Mouse (Mus musculus): ENCODE measurements around the gene Arhgap21.

Gene Arhgap21

DNA sequence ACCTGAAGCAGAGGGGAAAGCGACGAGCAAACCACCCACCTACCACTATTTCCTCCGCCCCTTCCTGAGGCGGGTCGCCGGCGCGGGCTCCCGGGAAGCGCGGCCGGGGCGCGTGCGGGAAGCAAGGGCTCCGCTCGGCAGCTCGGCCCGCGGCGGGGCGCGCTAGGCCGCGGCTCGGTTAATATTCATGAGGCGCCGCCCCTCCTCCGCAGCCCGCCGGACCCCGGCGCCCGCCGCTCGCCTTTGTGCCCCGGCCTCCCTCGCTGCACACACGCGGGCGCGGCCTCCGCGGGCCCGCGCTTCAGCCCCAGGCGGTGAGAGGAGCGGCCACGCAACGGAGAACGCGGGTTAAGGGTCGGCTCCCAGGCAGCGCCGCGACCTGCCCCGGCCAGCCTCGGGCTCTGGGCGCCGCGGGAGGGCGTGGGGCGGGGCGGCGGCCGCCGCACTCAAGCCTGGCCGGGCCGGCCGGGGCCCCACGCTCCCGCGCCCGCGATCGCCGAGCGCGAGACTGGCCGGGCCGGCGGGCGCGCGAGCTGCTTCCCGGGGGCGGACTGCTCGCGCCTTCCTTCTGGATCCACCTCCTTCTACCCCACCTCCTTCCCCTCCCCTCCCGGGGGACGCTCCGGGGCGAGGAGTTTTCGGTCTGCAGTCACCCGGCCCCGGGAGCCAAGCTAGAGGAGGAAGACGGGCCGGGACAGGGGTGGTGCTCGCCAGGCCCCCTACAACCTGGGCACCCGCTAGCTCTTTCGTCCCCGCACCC lies at the start of gene Arhgap21:
Gene Arhgap21 (minus strand): TSS at position 441 of the 760 bp plus-strand sequence.
- DNase-seq, result peak; percentile 41 to 47

DNA sequence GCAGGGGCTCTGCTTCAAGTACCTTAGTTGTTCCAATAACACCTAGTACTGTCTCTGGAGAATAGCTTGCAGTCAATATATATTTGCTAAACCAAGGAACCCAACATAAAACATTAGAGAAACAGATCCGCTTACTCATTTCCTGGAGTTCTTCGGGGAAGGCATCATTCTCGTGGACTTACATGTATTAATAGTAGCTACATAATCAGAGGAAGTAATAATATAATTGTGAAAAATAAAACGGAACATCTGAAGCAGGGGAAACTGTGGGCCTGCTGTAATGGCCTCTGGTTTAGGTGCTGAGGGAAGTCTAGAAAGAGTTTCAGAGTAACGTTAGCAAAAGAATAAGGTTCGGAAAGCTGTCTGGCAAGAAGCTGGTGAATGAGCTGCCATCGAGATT lies 47.9 kb upstream of the Arhgap21 start:
- no peak for DNase-seq

DNA sequence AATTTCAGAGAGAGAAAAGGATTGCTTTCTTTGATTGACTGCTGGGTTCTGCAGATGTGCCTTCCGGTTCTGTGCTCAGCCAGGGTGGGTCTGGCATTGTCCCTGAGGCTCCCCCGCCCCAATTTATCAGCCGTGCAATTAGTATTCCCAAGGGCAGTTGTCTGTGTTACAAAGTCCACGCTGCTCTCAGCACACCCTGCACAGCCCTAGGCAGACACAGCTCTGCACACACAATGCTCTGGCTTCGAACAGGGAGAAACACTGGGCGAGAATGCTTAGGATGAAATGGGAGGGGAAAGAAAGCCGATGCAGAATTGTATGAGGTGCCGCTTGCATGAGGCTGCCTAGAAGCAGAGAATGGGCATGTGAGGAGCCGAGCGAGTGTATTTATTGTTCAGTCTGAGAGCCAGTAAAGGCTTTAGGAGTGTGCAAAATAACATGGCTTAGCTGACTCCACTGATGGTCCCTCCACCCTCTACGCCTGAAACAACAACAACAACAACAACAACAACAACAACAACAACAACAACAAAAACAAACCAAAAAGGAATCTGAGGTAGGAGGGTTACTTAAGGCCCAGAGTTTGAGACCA lies 42.2 kb upstream of the Arhgap21 start:
- no peak for DNase-seq

DNA sequence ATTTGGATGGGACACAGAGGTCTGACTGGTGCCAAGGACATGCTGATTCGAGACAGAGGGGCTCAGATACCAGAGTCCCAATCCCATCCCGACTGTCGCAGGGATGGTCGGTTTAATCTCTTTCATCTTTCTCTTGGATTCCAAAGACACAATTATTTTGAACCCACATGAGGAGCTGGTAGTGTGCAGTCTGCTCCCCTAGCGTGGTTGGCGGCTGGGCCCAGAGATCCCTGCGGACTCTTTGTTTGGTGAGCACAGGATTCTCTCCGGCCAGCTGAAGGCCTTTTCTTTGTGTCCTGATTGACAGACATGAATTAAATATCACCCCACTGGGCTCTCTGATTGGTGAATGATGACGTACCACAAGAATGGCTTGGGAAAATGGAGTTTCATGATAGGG lies 41.5 kb upstream of the Arhgap21 start:
- no peak for DNase-seq

- no peak for DNase-seq
Observed at GRCm38 (mm10) chr2:21009258-21010140, 40.8 kb upstream of the Arhgap21 start.

DNA sequence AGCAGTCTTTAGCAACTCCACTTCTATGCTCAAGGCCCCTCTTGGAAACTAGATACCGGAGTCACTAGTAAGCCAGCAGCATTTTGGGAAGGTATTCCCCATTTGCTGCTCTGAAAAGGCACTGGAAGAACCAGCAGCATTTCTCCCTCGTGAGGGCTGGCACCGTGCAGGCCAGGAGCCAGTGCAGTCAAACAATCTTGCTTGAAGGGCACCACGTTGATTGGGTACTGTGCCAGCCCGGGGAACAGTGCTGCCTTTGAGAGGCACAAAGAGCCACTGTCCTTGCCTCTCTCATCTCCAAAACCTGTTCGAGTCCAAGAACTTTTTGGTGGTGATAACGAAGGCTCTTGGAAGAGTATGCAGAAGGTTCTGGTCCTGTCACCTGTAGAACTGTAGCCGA lies 33.9 kb upstream of the Arhgap21 start:
- no peak for DNase-seq

GRCm38 (mm10) chr2:21001156-21001555 lies 32.5 kb upstream of the Arhgap21 start:
- DNase-seq, result no peak

DNA sequence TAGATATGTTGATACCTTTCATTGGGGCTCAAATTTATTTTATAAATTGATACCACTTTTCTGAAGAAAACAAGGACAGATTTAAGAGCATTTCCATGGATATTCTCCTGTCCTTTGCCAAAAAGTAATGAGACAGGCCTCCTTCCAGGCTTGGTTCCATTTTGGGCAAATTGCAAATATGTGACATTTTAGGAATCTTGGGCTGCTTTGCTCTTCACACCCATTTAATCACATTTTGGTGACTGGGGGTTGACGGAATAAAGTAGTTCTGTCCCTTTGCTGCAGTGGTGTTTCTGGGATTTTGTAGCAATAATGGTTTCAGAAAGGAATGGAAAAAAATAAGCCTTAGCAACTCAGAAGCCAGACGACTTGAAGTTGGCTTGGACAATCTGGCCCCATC lies 26.9 kb upstream of the Arhgap21 start:
- DNase-seq, result no peak

DNA sequence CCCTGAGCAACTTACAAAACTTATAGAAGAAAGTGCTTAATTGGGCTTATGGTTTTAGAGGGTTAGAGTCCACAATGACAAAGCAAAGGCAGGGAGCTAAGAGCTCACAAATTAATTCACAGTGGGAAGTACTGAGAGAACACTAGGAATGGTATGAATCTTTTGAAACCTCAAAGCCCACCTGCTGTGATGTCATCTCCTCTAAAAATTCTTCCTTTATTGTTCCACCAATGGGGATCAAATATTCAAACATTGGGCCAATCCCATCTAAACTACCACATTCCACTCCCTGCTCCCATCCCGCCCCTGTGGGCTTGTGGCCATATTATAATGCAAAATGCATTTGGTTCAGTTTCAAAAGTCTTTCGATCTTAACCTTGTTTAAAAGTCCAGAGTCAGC lies 22.8 kb upstream of the Arhgap21 start:
- no peak for DNase-seq

DNA sequence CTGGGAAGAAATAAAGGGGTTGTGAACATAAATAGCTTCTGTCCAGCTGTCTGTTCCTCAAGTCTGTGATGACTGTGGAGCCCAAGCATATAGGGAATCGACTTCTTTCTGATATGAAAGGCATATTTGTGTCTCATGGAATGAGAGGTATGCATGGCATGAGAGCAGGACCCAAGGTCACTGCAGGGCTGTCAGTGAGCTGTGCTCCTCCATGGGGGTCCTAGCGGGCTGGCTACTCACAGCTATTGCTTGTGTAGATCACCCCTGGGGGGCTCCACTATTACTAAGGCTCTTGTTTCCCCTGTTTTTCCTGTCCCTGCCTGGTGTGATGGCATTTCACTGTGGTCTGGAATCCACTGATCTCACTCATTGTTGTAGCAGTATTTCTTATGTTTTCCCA lies 22.2 kb upstream of the Arhgap21 start:
- no peak for DNase-seq

GRCm38 (mm10) chr2:20990056-20990455 lies 21.4 kb upstream of the Arhgap21 start:
- no peak for DNase-seq

GRCm38 (mm10) chr2:20987822-20988221 lies 19.1 kb upstream of the Arhgap21 start:
- DNase-seq, result no peak

DNA sequence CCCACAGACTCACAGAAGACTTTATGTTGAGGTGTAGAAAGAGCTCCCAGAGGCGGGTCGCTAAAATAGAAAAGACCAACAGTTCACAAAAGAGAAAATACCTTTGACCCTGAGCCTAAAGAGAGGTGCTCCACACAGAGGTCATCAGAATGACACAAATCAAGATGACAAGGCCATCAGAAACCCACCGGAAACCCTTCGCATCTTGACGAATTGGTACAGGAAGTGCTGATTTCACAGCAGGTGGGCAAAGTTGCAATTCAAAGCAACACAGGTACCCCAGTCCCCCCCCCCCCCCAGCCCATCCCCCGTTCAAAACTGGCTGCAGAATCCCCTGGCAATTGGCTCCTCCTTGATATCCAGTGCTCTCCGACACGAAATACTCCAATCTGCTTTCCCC lies 10.0 kb upstream of the Arhgap21 start:
- no peak for DNase-seq

- DNase-seq, result no peak
Observed at GRCm38 (mm10) chr2:20977051-20977450, 8.4 kb upstream of the Arhgap21 start.

GRCm38 (mm10) chr2:20973513-20973912 lies 4.8 kb upstream of the Arhgap21 start:
- no peak for DNase-seq

- DNase-seq, result no peak
Observed at GRCm38 (mm10) chr2:20972180-20972579, 3.5 kb upstream of the Arhgap21 start.

GRCm38 (mm10) chr2:20971628-20972027 lies 2.9 kb upstream of the Arhgap21 start:
- no peak for DNase-seq

GRCm38 (mm10) chr2:20969201-20970200 lies 820 bp upstream of the Arhgap21 start:
- peak; percentile 87 to 90 for DNase-seq

DNA sequence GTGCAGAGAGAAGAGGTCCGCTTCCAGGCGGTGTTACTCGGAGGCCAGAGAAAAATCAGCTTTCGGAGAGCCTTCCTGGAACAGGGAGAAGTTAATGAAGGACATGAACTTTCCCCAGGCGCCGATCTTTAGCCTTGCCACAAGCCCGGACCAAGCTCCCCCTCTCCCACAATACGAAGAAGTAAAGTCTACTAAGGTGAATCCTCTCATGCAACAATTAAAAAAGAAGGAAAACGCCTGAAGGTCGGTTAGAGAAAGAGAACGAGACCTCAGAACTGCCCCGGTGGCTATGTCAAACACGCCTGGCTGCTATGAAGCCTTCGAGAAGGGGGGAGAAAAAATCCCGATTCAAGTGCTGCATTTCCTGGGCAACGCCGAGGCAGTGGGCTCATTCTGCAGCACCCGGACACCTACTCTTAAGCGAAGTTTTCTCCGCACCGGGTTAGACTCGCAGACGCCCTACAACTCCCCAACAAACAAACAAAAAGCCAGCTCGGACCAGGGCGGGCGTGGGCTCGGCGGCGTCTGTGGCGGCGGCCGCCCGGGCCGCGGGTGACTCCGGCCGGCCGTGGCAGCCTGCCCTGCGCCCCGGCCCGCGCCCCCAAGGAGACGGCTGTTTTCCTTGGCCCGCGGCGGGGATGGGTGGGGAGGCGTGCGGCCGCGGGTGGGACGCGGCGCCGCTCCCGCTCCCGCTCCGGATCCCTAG lies 882 bp downstream of the Arhgap21 start:
- peak; percentile 22 to 27 for DNase-seq

- no peak for DNase-seq
Observed at GRCm38 (mm10) chr2:20967101-20967645, 1.5 kb downstream of the Arhgap21 start.

All from thymus, postnatal 36 days (tissue).